Mouse (Mus musculus): Measurements from ENCODE around the gene Dusp9.

DNA sequence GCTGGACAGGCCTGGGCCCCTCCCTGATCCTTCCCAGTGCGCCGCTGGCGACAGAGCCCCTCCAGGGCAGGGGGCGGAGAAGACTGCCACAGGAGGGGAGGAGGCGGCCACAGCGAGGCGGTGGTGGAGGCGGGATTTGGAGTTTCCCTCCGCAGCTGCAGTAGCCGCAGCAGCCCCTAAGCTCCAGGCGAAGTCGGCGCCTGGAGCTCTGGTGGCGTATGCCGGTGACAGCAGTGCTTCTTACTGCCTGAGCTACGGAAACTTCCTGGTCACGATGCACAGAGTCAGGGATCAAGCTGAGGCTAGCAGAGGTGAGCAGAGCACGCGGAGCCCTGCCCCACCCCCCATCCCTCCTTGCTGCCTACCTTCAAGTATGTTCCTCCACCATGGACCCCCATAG, 3.8 kb upstream of the Dusp9 start:
- TF ChIP-seq FLI1 (IDR thresholded peaks at IDR 0.05; ENCODE audit: low read length) (no peak), GATA1 (IDR thresholded peaks at IDR 0.05; ENCODE audit: borderline replicate concordance, low read length) (no peak)

All from megakaryocyte, embryonic 14.5 days (primary cell).